Mouse (Mus musculus): ENCODE results near the gene Hhipl2. TPM values are rescaled to one million over a fixed set of nuclear protein-coding genes. Genes with fewer than 3 reads are reported as not detected.
"Not testable (repeated sequence)": the region's sequence is repeated elsewhere in the genome, so short reads cannot be mapped to it uniquely, and the experiment has no call there.

Hhipl2 gene
- polyA plus RNA-seq, 1 experiment from 2014 or later: 0.79 TPM

- ATAC-seq (replicated peaks; ENCODE audit: low FRiP score): no peak
Measured at GRCm38 (mm10) chr1:183382621-183383020, 35.4 kb upstream of the Hhipl2 start.

GRCm38 (mm10) chr1:183387421-183387820 lies 30.6 kb upstream of the Hhipl2 start:
- 96% methylated on average over 3 of the region's 3 CpGs for WGBS
- not testable (repeated sequence) for ATAC-seq (replicated peaks; ENCODE audit: low FRiP score); H3K4me1 ChIP-seq (replicated peaks; ENCODE audit: control insufficient read depth, insufficient read depth, low read length); H3K9me3 ChIP-seq (ENCODE audit: control insufficient read depth, low read length); H3K27me3 ChIP-seq (ENCODE audit: control insufficient read depth, insufficient read depth, low read length); H3K36me3 ChIP-seq (ENCODE audit: control insufficient read depth, insufficient read depth, low read length); H3K27ac ChIP-seq (ENCODE audit: low read depth, low read length); H3K4me3 ChIP-seq (ENCODE audit: low read depth, low read length); DNase-seq (ENCODE audit: low spot score); H3K9ac ChIP-seq (ENCODE audit: low read length); H3K4me2 ChIP-seq (ENCODE audit: low read depth, low read length, severe bottlenecking)

More at GRCm38 (mm10) chr1:183382621-183383020, 35.4 kb upstream of the Hhipl2 start:
- 88% methylated on average over 2 of the region's 2 CpGs for WGBS
- Histone ChIP-seq H3K36me3 (ENCODE audit: control insufficient read depth, insufficient read depth, low read length) (no peaks in the 10 kb centered on the region), H3K9ac (ENCODE audit: low read length) (no peak overlapping the region), H3K9me3 (ENCODE audit: control insufficient read depth, low read length) (no peaks in the 10 kb centered on the region), H3K27ac (ENCODE audit: low read depth, low read length) (no peak overlapping the region), H3K4me2 (ENCODE audit: low read depth, low read length, severe bottlenecking) (no peak overlapping the region), H3K4me1 (replicated peaks; ENCODE audit: control insufficient read depth, insufficient read depth, low read length) (no peaks in the 10 kb centered on the region), H3K27me3 (ENCODE audit: control insufficient read depth, insufficient read depth, low read length) (no peaks in the 10 kb centered on the region; the same call in 1 of the 2 replicates), H3K4me3 (ENCODE audit: low read depth, low read length) (no peak overlapping the region)
- DNase-seq (ENCODE audit: low spot score): no peak

- DNase-seq (ENCODE audit: low spot score) (peak; percentile 96), ATAC-seq (replicated peaks; ENCODE audit: low FRiP score) (peak; percentile 100)
- 6% methylated on average over 44 of the region's 44 CpGs for WGBS
- H3K4me2 ChIP-seq (ENCODE audit: low read depth, low read length, severe bottlenecking): peak within 1 kb of the TSS; percentile 81
- H3K4me1 ChIP-seq (replicated peaks; ENCODE audit: control insufficient read depth, insufficient read depth, low read length): peaks cover 3% of the 10 kb centered on the region; the same call in 1 of the 2 replicates
- H3K27me3 ChIP-seq (ENCODE audit: control insufficient read depth, insufficient read depth, low read length): no peaks in the 10 kb centered on the region; the same call in 1 of the 2 replicates
- H3K27ac ChIP-seq (ENCODE audit: low read depth, low read length): no peak within 1 kb of the TSS
- H3K36me3 ChIP-seq (ENCODE audit: control insufficient read depth, insufficient read depth, low read length): no peaks in the 10 kb centered on the region
- no peaks in the 10 kb centered on the region for H3K9me3 ChIP-seq (ENCODE audit: control insufficient read depth, low read length)
- peak within 1 kb of the TSS; percentile 68 for H3K4me3 ChIP-seq (ENCODE audit: low read depth, low read length)
- H3K9ac ChIP-seq (ENCODE audit: low read length): peak within 1 kb of the TSS; percentile 54
Measured at GRCm38 (mm10) chr1:183388426-183389406, 29.3 kb upstream of the Hhipl2 start, which contains the start of gene Taf1a. Taf1a (plus strand) TSS chr1:183388981.

- Histone ChIP-seq H3K27ac (ENCODE audit: low read depth, low read length) (no peak overlapping the region), H3K36me3 (ENCODE audit: control insufficient read depth, insufficient read depth, low read length) (peaks cover 11% of the 10 kb centered on the region; the same call in 1 of the 2 replicates), H3K9ac (ENCODE audit: low read length) (no peak overlapping the region), H3K4me2 (ENCODE audit: low read depth, low read length, severe bottlenecking) (no peak overlapping the region), H3K27me3 (ENCODE audit: control insufficient read depth, insufficient read depth, low read length) (no peaks in the 10 kb centered on the region), H3K4me1 (replicated peaks; ENCODE audit: control insufficient read depth, insufficient read depth, low read length) (no peaks in the 10 kb centered on the region), H3K9me3 (ENCODE audit: control insufficient read depth, low read length) (no peaks in the 10 kb centered on the region), H3K4me3 (ENCODE audit: low read depth, low read length) (no peak overlapping the region)
- DNase-seq (ENCODE audit: low spot score) (no peak), ATAC-seq (replicated peaks; ENCODE audit: low FRiP score) (no peak)
- 88% methylated on average over 3 of the region's 3 CpGs for WGBS
Measured at GRCm38 (mm10) chr1:183403396-183403795, 14.6 kb upstream of the Hhipl2 start.

GRCm38 (mm10) chr1:183414081-183414727 lies 3.8 kb upstream of the Hhipl2 start:
- H3K9ac ChIP-seq (ENCODE audit: low read length): no peak overlapping the region
- WGBS: 90% methylated on average over 15 of the region's 15 CpGs
- H3K27ac ChIP-seq (ENCODE audit: low read depth, low read length): no peak overlapping the region

GRCm38 (mm10) chr1:183419741-183420140 lies 1.7 kb downstream of the Hhipl2 start:
- ATAC-seq (replicated peaks; ENCODE audit: low FRiP score) (no peak), DNase-seq (ENCODE audit: low spot score) (no peak)
- WGBS: 87% methylated on average over 7 of the region's 7 CpGs

More at GRCm38 (mm10) chr1:183414081-183414727, 3.8 kb upstream of the Hhipl2 start:
- Histone ChIP-seq H3K4me3 (ENCODE audit: low read depth, low read length) (no peak overlapping the region), H3K36me3 (ENCODE audit: control insufficient read depth, insufficient read depth, low read length) (peaks cover 2% of the 10 kb centered on the region; the same call in 1 of the 2 replicates), H3K4me2 (ENCODE audit: low read depth, low read length, severe bottlenecking) (no peak overlapping the region), H3K9me3 (ENCODE audit: control insufficient read depth, low read length) (no peaks in the 10 kb centered on the region; the same call in 1 of the 2 replicates), H3K27me3 (ENCODE audit: control insufficient read depth, insufficient read depth, low read length) (no peaks in the 10 kb centered on the region), H3K4me1 (replicated peaks; ENCODE audit: control insufficient read depth, insufficient read depth, low read length) (no peaks in the 10 kb centered on the region)
- no peak for ATAC-seq (replicated peaks; ENCODE audit: low FRiP score)
- DNase-seq (ENCODE audit: low spot score): no peak

GRCm38 (mm10) chr1:183420296-183420695 lies 2.3 kb downstream of the Hhipl2 start:
- 95% methylated on average over 10 of the region's 10 CpGs for WGBS
- Histone ChIP-seq H3K27ac (ENCODE audit: low read depth, low read length) (no peak overlapping the region), H3K9ac (ENCODE audit: low read length) (no peak overlapping the region), H3K4me2 (ENCODE audit: low read depth, low read length, severe bottlenecking) (no peak overlapping the region), H3K36me3 (ENCODE audit: control insufficient read depth, insufficient read depth, low read length) (no peaks in the 10 kb centered on the region), H3K4me1 (replicated peaks; ENCODE audit: control insufficient read depth, insufficient read depth, low read length) (no peaks in the 10 kb centered on the region), H3K9me3 (ENCODE audit: control insufficient read depth, low read length) (no peaks in the 10 kb centered on the region; the same call in 1 of the 2 replicates), H3K4me3 (ENCODE audit: low read depth, low read length) (no peak overlapping the region), H3K27me3 (ENCODE audit: control insufficient read depth, insufficient read depth, low read length) (no peaks in the 10 kb centered on the region)
- DNase-seq (ENCODE audit: low spot score): no peak
- ATAC-seq (replicated peaks; ENCODE audit: low FRiP score): no peak

More at GRCm38 (mm10) chr1:183419741-183420140, 1.7 kb downstream of the Hhipl2 start:
- no peaks in the 10 kb centered on the region for H3K4me1 ChIP-seq (replicated peaks; ENCODE audit: control insufficient read depth, insufficient read depth, low read length)
- no peak overlapping the region for H3K9ac ChIP-seq (ENCODE audit: low read length)
- no peaks in the 10 kb centered on the region; the same call in 1 of the 2 replicates for H3K9me3 ChIP-seq (ENCODE audit: control insufficient read depth, low read length)
- no peaks in the 10 kb centered on the region for H3K27me3 ChIP-seq (ENCODE audit: control insufficient read depth, insufficient read depth, low read length)
- no peak overlapping the region for H3K4me3 ChIP-seq (ENCODE audit: low read depth, low read length)
- H3K4me2 ChIP-seq (ENCODE audit: low read depth, low read length, severe bottlenecking): no peak overlapping the region
- H3K36me3 ChIP-seq (ENCODE audit: control insufficient read depth, insufficient read depth, low read length): no peaks in the 10 kb centered on the region
- H3K27ac ChIP-seq (ENCODE audit: low read depth, low read length): no peak overlapping the region

- H3K36me3 ChIP-seq (ENCODE audit: control insufficient read depth, insufficient read depth, low read length): no peaks in the 10 kb centered on the region
- H3K4me3 ChIP-seq (ENCODE audit: low read depth, low read length): no peak overlapping the region
- no peak for DNase-seq (ENCODE audit: low spot score)
- H3K9me3 ChIP-seq (ENCODE audit: control insufficient read depth, low read length): no peaks in the 10 kb centered on the region
- no peak overlapping the region for H3K9ac ChIP-seq (ENCODE audit: low read length)
- H3K4me2 ChIP-seq (ENCODE audit: low read depth, low read length, severe bottlenecking): no peak overlapping the region
- no peaks in the 10 kb centered on the region for H3K4me1 ChIP-seq (replicated peaks; ENCODE audit: control insufficient read depth, insufficient read depth, low read length)
- no peaks in the 10 kb centered on the region for H3K27me3 ChIP-seq (ENCODE audit: control insufficient read depth, insufficient read depth, low read length)
- H3K27ac ChIP-seq (ENCODE audit: low read depth, low read length): no peak overlapping the region
- WGBS: 94% methylated on average over 7 of the region's 7 CpGs
- ATAC-seq (replicated peaks; ENCODE audit: low FRiP score): no peak
Measured at GRCm38 (mm10) chr1:183424100-183424499, 6.1 kb downstream of the Hhipl2 start.

All from forebrain, embryonic 11.5 days (tissue).